Mouse (Mus musculus): ENCODE data around the gene Prrt4.
"Not testable (repeated sequence)": the region's sequence is repeated elsewhere in the genome, so short reads cannot be mapped to it uniquely, and the experiment has no call there.

The Prrt4 gene

DNA sequence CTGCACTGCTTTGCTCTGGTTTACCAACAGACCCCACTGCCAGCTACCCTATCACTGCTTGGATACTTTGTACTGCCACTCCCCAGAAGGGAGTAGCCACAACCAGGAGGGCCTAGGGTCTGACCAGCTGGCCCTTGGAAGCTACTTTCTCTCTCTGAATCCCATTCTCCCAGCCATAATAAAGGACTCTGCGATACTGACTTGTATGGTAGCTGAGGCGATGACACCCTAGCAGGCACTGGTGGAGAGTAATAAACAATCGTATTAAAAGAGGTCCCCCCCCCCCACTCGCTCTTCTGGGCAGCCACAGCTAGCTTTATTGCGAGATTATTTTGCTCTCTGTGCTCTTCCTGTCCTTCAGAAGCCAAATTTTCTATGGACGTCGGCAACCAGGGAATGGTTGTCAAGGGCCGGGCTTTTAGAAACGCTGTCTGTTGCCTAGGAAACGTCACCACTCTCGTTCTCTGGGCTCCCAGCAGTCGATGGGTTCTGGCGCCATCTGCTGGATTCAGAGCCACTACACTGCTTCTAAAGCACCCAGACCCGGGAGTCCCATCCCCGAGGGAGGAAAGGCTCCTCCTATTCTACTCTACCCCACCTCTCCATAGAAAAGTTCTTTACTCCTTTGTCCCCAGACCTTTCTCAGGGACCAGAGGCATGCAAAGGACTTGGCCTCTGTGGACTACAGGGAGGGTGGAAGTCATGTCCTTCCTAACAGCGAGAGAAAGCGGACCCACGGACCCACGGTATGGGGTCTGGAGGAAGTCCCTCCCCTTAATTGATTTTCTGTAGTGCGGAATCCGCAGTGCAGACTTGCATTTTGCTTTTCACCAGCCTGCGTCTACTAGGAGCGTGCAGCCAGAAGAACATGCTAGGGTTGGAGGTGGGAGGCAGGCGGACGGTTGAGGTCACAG, 19.2 kb upstream of the Prrt4 start:
- peak; percentile 84 for DNase-seq (ENCODE audit: low read depth, low spot score)

DNA sequence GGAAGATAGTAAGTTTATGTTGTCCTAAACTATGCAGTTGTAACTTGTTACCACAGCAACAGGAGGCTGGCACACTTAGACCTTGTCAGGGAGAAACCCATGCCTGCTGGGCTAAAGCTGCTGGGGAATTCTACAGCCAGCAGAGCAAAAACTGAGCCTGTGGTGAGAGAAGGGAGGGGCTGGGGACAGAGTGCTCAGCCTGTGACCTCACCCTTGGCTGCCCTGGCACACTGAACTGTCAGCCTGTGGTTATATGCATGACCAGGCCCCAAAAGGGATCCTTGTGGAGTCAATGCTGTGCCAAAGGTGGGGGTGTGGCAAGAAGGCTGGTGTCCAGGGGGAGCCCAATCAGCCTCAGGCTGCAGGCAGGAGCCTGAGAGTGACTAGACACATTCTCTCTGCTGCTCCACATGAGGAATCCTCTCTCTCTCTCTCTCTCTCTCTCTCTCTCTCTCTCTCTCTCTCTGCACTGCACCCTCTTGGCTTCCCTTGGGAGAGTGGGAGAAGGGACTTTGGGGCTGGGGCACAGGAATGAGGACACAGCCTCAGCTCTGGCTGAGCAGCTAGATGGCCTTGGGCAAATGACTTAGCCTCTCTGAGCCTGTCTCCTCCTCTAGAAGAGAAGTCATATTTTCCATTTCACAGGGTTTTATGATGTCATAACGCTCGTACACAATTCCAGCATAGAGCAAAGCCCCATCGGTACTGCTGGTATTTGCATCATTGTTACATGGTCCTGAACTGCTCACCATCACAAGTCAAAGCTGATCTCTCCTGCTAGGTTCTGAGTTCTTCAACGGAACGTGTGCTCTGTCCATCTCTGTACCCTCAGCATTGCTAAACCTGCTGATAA, 16.7 kb upstream of the Prrt4 start:
- no peak for DNase-seq (ENCODE audit: low read depth, low spot score)

DNA sequence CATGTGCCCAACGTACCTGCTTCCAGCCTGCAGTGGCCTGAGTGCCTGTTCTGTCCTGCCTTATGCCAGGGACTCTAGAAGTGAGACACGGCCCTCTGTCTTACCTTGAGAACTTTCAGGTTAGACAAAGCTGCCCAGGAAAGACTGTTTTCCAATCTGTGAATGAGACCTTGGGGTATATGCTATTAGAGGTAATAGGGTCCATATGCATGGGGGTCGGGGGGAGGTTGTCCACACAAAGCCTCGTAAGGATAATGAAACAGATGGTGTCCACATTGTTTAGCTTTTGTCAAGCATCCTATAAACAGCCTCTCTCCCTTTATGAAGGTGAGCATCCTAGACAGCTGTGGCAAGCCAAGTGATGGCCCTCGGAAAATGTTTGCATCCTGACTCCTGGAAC, 15.8 kb upstream of the Prrt4 start:
- DNase-seq (ENCODE audit: low read depth, low spot score) = no peak

DNA sequence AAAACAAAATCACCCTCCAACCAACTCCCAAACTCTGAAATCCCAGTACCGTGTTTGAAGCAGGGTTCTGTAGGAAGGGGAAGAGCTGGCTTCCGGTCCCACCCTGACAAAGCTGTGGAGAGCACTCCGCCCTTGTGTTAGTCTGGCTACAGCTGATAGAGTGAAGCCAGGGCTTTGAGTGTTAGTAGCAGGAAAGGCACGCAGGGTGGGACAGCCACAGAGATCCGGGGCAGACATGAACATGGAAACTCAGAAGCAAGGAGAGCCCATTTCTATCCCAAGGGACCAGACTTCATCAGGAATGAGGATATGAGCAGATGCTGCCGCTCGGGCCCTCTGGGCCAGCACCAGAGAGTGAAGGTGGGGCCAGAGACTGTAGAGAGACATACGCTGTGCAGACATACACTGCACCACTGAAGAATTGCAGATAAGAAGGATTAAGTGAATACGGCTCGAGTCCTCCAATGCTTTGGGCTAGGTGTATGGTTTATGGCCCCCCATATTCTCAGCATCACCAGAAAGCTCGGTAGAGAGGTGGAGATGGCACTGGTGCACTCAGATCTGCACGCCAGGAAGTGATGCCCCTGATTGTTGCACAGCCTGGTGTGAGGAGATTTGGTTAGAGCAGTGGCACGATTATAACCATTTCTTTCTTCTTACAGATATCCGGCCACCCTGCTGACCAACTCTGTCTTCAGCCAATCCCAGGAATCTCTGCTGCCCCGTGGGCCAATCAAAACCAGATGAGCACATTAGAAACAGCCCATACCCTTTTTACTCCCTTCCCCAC, 14.8 kb upstream of the Prrt4 start:
- DNase-seq (ENCODE audit: low read depth, low spot score) = no peak

DNA sequence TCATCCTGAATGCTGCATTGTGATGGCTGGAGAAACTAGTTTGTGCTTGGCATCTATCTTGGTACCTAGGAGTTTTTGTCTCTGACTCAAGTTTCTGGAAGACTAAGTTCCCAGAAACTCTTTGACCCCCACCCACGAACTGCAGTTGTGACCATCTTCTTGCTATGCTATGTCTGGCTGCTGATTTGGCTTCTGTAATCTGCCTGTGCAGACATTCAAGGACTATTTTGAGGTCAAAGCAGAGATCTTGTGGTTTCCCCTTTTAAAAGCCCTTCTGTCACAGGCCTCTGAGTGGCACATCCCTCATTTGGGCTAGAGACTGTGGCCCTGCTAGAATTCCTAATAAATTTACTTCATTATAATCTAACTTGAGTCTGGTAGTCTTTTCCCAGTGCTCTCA, 8.6 kb upstream of the Prrt4 start:
- DNase-seq (ENCODE audit: low read depth, low spot score) = no peak

DNA sequence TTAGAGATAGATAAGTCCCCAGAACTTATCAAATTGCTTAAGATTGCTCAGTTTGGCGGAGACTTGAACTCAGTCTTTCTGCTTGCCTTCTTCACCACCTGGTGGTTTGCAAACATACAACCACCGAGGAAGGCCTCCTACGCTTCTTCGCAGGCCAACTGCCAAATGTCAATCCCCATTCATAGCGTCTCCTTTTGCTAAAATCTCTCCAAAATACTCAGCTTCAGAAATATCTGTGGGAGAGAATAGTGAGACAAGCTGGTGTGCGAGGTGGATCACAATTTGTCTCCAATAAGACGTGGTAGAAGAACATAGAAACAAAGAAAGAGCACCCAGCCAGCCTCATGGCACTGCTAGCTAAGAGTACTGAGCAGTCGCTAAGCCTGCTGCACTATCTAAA, 459 bp upstream of the Prrt4 start:
- DNase-seq (ENCODE audit: low read depth, low spot score) = peak; percentile 74

DNA sequence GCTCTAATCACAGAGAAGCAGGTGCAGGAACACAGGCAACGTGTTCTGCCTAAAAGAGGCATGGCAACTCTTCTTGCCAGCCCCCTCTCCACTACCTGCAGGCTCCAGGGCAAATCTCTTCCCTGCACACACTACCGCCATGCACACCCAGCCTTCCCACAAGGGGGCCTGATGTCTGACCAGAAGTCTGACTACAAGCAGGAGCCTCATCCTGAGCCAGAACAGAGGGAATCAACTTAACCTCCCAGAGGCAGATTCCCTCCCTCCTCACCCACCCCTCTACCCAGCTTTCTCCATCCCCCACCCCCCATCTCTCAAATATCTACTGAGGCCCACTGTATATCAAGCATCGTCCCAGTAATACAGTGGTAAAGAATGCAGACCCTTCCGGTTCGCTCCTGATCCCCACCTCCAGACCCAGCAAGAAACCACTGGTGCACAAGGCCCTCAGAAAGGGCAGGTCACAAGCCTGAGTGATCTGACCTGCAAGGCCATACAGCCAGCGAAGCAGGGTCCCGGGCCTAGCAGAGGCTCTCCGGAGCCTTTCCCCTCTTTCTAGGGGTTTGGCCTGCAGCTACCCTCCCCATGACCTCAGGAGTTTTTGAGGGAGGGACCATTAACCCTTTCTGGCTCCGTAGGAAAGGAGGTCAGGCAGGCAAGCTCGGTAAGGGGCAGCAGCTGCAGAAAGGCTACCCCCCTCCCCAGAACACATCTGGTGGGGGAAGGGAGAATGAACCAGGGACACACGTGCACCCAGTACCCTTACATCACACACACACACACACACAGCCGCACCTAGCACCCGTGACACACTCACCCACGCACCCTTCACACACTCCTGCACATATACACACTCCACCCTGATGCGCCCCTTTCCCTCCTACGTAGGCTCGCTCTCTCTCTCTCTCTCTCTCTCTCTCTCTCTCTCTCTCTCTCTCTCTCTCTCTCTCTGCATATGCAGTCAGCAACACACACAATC, 1.2 kb downstream of the Prrt4 start:
- DNase-seq (ENCODE audit: low read depth, low spot score) = no peak

DNA sequence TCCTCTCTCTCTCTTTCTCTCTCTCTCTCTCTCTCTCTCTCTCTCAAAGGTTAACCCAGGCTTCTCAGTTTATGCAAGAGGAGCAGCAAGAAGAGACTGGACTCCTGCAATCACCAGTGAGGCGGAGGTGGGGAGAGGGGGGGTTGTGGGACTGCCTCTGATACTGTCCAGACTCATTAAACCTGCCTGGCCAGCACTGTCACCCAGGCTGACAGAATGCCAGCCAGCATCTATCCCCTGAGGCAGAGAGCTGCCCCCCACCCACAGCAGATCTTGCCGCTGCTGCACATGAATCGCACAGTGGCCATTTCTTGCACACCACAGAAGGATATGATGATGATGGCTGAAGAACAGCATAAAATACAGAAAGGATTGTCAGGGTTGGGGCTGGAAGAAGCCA, 4.3 kb downstream of the Prrt4 start:
- DNase-seq (ENCODE audit: low read depth, low spot score) = no peak

DNA sequence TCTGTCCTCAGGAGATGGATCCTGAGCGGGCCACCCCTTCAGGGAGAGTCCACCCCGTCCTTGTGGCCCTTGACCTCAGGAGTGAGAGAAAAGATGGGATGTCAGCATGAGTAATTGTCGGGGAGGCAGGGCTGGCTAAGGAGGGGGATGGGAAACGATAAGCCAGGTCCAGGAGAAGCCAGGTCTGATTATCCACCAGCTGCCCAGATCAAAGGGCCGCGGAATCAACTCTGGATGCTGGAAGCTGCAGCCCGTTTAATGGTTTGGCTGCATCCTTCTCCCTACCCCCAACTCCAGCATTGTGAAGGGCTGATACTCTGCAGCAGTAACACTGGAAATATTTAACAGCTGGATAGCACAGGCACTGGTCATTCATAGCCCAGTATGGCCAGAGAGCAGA, 5.0 kb downstream of the Prrt4 start:
- DNase-seq (ENCODE audit: low read depth, low spot score) = no peak

DNA sequence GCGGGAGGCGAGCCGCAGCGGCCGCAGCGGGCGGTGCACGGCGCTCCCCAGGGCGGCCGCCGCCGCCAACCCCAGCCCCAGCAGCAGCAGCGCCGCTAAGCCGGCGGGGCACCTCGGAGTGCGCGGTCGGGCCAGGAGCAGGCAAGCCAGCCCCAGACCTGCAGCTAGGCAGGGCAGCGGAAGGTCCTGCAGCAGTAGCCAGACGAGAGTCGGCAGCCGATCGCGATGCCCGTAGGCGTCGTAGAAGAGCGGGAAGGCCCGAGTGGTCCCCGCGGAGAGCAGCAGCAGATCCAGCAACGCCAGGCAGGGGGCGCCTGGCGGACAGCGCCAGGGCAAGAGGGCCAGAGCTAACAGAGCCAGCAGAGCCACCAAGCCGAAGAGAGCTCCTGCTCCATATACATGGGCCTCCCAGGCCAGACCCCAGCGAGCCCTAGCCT, 8.4 kb downstream of the Prrt4 start:
- no peak for DNase-seq (ENCODE audit: low read depth, low spot score)

DNA sequence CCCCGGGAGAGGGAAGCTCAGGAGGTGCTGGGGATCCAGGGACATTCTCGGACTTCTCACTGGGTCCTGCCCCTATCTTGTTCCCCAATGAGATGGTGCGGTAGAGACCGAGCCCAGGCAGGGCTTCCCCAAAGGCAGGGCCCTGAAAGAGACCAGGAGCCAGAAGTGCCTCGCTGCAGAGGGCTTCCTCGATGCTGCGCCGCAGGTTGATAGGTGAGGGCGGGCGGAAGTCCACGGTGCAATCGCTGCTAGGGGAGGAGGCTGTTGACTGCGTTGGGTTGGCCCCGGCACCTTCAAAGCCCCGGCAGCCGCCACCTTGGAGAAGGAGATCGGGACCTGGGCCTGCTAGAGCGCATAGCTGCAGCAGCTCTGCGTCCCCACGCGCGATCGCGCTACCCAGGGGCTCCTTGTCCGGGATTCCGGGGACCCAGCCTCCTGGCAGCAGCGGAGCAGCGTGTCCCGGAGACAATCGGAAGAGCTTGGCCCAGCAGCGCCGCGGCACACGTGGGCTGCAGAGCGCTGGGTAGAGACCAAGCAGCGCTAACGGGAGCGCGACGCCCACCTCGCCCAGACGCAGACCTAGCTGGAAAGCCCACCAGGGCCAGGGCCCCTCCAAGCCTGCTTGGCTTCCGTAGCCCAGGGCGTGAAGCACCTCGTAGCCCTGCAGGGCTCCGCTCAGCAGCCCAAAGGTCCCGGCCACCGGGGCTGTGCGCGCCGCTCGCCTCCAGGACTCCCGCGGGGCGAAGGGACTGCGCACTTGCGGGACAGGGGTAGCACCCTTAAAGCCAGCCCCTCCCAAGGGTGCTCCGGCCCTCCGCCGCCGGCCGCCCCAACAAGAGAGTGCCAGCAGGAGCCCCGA, 9.1 kb downstream of the Prrt4 start:
- no peak for DNase-seq (ENCODE audit: low read depth, low spot score)

DNA sequence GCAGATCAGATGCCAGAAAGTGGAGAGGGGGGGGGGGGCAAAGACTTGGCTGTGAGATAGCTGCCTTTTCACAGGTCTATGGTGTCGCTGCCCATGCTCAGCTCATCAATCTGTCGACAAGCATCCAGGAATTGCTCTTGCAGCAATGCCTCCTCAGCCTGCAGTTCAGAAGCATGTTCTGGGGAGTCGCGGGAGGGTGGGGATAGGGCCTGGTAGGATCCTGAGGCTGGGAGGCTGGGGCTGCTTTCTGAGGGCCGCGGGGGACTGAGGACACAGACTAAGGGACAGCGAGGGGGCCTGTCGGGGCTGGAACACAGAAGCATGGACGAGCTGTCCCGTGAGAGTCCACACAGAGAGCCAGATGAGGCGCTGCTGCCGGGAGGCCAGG, 9.7 kb downstream of the Prrt4 start:
- DNase-seq (ENCODE audit: low read depth, low spot score) = no peak

DNA sequence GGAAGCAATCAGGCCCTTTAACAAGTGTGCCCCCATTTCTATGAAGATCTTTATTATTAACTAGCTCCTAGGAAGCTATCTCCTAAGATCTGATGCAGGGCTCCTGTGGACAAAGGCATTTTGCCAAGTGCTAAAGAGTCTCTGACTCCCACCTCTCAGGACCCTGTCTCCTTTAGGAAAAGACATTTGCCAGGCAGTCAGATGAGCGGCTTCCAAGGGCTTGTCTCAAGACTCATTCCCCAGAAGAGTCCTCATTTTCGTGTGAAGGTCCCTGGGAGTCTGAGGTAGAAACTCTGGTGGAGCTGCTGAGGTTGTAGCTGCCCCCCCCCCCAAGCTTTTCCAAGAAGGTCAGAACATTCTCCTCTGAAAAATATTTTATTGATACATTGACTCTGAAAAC, 10.5 kb downstream of the Prrt4 start:
- no peak for DNase-seq (ENCODE audit: low read depth, low spot score)

DNA sequence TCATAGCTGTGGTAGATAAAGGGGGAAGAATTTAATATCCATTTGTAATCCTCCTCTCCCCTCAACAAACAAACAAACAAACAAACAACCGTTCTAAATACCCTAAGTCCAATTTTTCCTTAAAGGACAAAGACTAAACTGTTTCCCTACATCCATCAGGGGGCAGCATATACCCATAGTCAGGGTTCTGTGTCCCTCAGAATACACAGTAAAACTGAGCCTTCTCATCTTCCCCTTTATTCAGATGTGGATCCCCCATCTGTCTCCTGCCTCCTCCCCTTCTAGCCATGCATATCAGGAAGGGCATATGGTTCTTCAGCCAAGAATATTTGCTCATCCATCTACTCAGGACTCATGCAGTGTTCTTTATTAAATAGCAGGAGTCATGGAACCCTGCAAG, 13.2 kb downstream of the Prrt4 start:
- DNase-seq (ENCODE audit: low read depth, low spot score) = peak; percentile 55

DNA sequence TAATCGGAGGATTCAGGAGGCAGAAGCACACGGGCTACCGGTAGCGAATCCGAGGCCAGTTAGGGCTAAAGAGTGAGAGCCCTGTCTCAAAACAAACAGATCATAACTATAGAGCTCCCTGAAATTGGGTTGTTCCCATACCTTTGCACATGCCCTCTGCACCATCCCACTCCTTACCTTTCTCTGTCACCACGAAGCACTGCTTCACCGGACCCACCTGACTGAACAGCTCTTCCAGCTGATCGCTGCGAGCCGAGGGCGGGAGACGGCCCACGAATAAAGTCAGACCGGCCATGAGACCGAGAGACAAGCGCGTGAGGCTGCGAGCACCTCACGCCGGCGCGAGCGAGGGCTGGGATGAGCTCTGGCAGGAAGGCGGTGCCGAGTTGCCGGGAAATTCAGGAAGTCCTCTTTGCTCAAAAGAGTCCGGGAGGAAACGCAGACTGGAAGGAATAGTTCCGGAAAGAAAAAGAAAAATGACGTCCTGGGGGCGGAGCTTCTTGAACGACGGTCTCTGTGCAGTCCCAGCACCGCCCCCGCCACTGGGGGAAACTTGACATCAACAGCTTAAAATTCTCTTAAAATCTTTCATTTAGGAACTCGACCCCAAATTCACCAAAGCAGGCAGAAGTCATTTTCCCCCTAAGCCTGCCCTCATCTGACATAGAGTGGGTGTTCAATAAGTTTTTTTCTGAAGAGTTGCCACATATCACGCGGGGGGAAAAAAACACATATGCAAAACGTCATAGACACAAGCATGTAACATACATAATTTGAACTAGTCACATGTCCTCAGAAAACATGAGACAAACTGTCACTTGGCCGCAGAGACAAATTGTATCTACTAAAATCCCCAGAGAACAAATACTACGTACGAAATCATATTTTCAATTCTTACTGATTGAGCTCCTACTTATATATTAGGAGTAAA, 14.8 kb downstream of the Prrt4 start, which contains the start of gene Rbm28:
TSS of gene Rbm28 (minus strand) at position 693 of the 931 bp plus-strand sequence.
- DNase-seq (ENCODE audit: low read depth, low spot score) = peak; percentile 96

DNA sequence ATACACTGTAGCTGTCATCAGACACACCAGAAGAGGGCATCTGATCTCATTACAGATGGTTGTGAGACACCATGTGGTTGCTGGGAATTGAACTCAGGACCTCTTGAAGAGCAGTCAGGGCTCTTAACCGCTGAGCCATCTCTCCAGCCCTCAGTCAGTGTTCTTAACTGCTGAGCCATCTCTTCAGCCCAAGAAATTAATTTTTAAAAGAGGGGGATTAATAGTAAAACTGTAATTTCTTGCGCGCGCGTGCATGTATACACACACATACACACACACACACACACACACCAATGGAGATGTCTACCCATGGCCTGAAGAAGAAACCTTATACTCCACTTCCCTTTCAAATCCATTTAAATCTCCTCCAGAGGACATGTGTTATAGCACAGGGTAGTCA, 18.1 kb downstream of the Prrt4 start:
- DNase-seq (ENCODE audit: low read depth, low spot score) = not testable (repeated sequence)

DNA sequence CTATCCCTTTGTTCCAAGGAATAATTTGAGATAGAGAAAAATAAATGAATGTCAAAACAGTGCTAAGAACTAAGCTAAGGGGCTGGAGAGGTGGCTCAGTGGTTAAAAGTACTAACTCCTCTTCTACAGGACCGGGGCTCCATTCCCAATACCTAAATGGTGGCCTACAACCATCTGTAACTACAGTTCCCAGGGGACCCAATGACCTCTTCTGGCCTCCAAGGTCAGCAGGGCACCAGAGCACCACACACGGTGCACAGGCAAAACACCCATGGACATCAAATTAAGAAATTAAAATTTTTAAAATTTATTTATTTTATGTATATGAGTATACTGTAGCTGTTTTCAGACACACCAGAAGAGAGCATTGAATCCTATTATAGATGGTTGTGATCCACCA, 18.6 kb downstream of the Prrt4 start:
- no peak for DNase-seq (ENCODE audit: low read depth, low spot score)

DNA sequence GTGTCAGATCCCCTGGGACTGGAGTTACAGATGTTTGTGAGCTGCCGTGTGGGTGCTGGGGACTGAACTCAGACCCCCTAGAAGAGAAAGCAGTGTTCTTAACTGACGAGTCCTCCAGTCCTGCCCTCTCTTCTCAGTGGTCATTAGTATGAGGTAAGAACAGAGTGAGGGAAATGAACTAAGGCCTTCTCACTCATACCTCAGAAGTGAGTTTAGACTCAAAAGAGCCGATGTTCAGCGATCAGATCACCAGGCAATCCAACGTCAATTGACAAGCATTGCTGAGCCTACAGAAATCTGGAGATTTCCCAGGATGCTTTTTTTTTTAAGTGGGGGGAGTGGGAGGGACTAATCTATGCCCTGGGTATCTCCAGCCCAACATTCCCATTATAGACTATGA, 23.1 kb downstream of the Prrt4 start:
- no peak for DNase-seq (ENCODE audit: low read depth, low spot score)

DNA sequence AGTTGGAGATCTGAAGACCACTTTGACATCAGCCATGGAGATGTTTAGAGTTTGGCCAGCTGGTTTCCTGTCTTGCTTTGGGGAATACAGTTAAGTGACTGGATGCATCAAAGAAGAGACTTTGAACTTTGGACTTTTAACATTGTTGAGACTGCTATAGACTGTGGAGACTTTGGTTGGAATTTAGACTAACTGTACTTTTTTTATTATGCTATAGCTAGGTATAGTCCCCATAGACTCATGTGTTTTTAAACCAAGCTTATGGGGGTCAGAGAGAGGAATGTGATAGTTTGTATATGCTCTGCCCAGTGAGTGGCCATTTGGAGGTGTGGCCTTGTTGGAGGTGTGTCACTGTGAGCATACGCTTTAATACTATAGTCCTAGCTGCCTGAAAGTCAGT, 29.4 kb downstream of the Prrt4 start:
- DNase-seq (ENCODE audit: low read depth, low spot score) = no peak
